Mouse (Mus musculus): ENCODE results near the gene Tcte1. TPM values are rescaled to one million over a fixed set of nuclear protein-coding genes. Genes with fewer than 3 reads are reported as not detected.

The Tcte1 gene
- polyA plus RNA-seq, 1 experiment from 2014 or later = 2.0 TPM

DNA sequence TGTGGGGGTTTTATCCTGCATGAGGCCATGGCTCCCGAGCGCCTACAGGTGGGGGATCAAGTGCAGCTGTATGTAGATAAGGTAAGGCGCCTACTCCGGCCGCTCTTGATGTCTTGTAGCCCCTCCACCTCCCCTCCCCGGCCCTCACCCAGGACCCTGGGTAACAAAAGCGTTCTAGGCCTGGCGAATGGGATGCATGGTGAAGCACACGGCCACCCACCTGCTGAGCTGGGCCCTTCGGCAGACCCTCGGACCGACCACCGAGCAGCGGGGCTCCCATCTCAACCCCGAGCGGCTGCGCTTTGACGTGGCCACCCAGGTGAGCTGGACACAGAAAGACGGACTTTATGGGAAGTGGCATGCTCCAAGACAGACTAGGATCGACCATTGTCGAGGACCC, 6.1 kb upstream of the Tcte1 start:
- H3K9ac ChIP-seq (ENCODE audit: low read depth, low read length) = no peak overlapping the region
- H3K9me3 ChIP-seq (ENCODE audit: control insufficient read depth, low read length) = no peaks in the 10 kb centered on the region
- H3K27ac ChIP-seq (ENCODE audit: low read depth, low read length) = no peak overlapping the region
- ATAC-seq (ENCODE audit: low FRiP score) = no peak
- no peak for DNase-seq (ENCODE audit: low spot score)
- H3K27me3 ChIP-seq (ENCODE audit: control insufficient read depth, insufficient read depth, low read length) = no peaks in the 10 kb centered on the region
- no peak overlapping the region for H3K4me2 ChIP-seq (replicated peaks; ENCODE audit: low read depth, low read length)
- 0 out of 2 replicates have a peak, but pooled peaks cover 3% of the 10 kb centered on the region for H3K36me3 ChIP-seq (ENCODE audit: control insufficient read depth, insufficient read depth, low read length)
- H3K4me1 ChIP-seq (replicated peaks; ENCODE audit: control insufficient read depth, insufficient read depth, low read length) = no peaks in the 10 kb centered on the region
- no peak overlapping the region for H3K4me3 ChIP-seq (ENCODE audit: low read depth, low read length)
- WGBS = 84% methylated on average over 21 of the region's 21 CpGs

DNA sequence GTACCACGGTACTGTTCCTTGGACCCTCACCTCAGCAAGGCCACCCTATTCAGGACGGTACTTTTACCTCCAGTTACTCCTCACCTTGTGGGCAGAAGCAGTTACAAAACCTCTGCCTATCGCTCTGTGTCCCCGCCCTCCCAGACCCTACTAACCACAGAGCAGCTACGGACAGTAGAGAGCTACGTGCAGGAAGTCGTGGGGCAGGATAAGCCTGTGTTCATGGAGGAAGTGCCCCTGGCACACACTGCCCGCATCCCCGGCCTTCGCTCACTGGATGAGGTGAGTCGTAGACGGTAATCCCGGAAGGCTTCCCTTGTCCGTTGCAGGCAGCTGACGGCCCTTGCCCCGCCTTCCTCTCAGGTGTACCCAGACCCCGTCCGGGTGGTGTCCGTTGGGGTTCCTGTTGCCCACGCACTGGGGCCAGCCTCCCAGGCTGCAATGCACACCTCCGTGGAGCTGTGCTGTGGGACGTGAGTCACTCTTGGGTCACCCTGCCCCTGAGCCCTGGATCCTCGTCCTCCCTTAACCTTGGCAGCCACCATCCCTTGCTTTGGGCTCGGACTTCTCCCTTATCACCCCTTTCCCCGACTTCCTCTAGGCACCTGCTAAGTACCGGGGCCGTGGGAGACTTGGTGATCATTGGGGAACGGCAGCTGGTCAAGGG, 5.6 kb upstream of the Tcte1 start:
- Histone ChIP-seq H3K27me3 (ENCODE audit: control insufficient read depth, insufficient read depth, low read length) (no peaks in the 10 kb centered on the region; the same call in 1 of the 2 replicates), H3K36me3 (ENCODE audit: control insufficient read depth, insufficient read depth, low read length) (0 out of 2 replicates have a peak, but pooled peaks cover 3% of the 10 kb centered on the region), H3K4me1 (replicated peaks; ENCODE audit: control insufficient read depth, insufficient read depth, low read length) (no peaks in the 10 kb centered on the region), H3K9ac (ENCODE audit: low read depth, low read length) (no peak overlapping the region), H3K4me2 (replicated peaks; ENCODE audit: low read depth, low read length) (no peak overlapping the region), H3K27ac (ENCODE audit: low read depth, low read length) (no peak overlapping the region), H3K9me3 (ENCODE audit: control insufficient read depth, low read length) (no peaks in the 10 kb centered on the region), H3K4me3 (ENCODE audit: low read depth, low read length) (no peak overlapping the region)
- WGBS = 94% methylated on average over 28 of the region's 28 CpGs
- no peak for DNase-seq (ENCODE audit: low spot score)
- ATAC-seq (ENCODE audit: low FRiP score) = no peak

DNA sequence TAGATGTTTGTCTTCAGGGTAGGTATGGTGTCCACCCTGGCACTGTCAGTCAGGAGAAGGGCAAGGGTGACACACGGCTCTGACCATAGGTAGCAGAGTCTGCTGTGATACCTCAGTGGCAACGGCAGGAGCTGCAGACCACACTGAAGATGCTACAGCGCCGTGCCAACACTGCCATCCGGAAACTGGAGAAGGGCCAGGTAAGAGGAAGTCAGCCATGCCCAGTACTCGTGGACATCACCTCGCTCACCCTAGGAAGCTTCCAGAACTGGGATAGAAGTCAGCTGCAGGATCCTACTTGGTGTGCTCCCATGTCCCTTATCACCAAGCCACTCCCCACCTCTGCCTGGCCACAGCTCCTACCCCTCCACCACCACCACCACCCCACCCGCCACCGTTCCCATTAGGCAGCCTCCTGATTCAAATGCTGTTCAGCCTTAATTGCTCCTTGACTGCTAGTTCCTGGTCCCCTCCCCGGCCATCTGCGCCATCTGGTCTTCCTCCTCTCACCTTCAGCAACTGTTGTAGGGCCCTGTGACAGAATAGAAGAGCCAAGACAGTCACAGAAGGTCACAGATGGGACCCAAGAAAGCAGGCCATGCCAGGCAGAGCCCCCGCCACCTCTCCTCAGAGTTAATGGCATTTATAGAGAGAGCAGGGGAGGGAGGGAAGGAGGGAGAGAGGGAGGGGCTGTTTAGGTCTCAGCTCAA, 4.3 kb upstream of the Tcte1 start:
- Histone ChIP-seq H3K27me3 (ENCODE audit: control insufficient read depth, insufficient read depth, low read length) (no peaks in the 10 kb centered on the region; the same call in none of the 2 replicates), H3K9ac (ENCODE audit: low read depth, low read length) (no peak overlapping the region), H3K36me3 (ENCODE audit: control insufficient read depth, insufficient read depth, low read length) (0 out of 2 replicates have a peak, but pooled peaks cover 3% of the 10 kb centered on the region), H3K27ac (ENCODE audit: low read depth, low read length) (no peak overlapping the region), H3K9me3 (ENCODE audit: control insufficient read depth, low read length) (no peaks in the 10 kb centered on the region), H3K4me2 (replicated peaks; ENCODE audit: low read depth, low read length) (no peak overlapping the region), H3K4me3 (ENCODE audit: low read depth, low read length) (no peak overlapping the region), H3K4me1 (replicated peaks; ENCODE audit: control insufficient read depth, insufficient read depth, low read length) (no peaks in the 10 kb centered on the region)
- no peak for ATAC-seq (ENCODE audit: low FRiP score)
- DNase-seq (ENCODE audit: low spot score) = no peak
- WGBS = 86% methylated on average over 12 of the region's 12 CpGs

DNA sequence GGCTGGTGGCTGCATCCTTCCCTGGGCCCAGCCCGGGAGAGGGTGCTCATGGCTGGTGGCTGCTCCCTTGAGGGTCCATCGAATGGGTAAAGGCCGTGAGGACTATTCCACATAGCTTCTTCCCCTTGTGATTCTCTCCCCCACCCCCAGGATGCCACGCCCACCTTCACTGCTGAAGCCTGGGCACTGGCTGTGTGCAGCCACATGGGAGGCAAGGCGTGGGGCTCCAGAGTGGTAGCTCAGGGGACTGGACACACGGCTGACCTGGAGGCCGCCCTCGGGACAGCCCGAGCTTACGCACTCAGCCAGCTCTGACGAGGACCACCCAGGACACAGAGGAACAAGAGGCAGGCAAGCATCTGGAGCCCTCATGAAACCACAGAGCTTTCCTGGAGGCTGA, 3.1 kb upstream of the Tcte1 start:
- DNase-seq (ENCODE audit: low spot score) = no peak
- H3K27me3 ChIP-seq (ENCODE audit: control insufficient read depth, insufficient read depth, low read length) = no peaks in the 10 kb centered on the region; the same call in none of the 2 replicates
- no peak overlapping the region for H3K27ac ChIP-seq (ENCODE audit: low read depth, low read length)

DNA sequence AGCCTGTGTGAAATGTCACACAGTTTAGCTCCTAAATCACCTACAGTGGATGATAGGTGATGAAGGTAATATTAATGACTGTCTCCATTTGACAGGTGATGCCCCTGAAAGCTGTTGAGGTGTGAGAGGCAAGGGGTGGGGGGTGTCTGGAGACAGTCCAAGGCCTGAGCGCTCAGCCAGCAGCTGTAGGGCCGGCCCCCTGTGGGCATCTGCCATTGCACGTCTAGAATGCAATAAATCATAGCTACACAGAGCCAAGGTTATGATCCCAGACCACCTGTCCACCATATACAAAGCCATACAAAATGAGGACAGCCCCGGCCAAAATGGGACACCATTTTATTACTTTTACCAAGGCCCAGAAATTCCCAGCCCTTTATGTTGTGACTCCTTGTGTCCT, 1.7 kb downstream of the Tcte1 start:
- 66% methylated on average over 4 of the region's 4 CpGs for WGBS
- H3K4me2 ChIP-seq (replicated peaks; ENCODE audit: low read depth, low read length) = no peak overlapping the region

More for the DNA sequence above, 3.1 kb upstream of the Tcte1 start:
- Histone ChIP-seq H3K36me3 (ENCODE audit: control insufficient read depth, insufficient read depth, low read length) (0 out of 2 replicates have a peak, but pooled peaks cover 3% of the 10 kb centered on the region), H3K4me3 (ENCODE audit: low read depth, low read length) (no peak overlapping the region), H3K4me1 (replicated peaks; ENCODE audit: control insufficient read depth, insufficient read depth, low read length) (no peaks in the 10 kb centered on the region), H3K9ac (ENCODE audit: low read depth, low read length) (no peak overlapping the region), H3K9me3 (ENCODE audit: control insufficient read depth, low read length) (no peaks in the 10 kb centered on the region), H3K4me2 (replicated peaks; ENCODE audit: low read depth, low read length) (no peak overlapping the region)
- ATAC-seq (ENCODE audit: low FRiP score) = no peak
- 87% methylated on average over 11 of the region's 11 CpGs for WGBS

DNA sequence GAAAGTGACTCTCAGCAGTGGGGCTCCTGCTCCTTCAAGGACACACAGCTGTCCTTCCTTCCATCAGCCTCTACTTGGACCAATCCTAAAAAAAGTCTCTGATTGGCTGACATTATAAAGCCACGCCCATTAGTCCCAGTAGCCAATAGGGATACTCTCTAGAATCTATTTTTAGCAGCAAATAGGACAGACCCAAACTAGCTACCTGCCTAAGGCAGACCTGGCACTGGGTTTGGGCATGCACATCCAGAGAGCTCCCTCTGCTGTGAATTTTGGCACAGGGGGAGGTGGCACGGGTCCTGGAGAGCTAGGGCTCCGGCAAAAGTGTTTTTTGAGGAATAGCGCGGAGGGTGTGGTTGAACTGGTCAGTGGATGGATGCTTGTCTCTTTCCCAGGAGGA, 3.3 kb downstream of the Tcte1 start:
- no peak overlapping the region for H3K4me2 ChIP-seq (replicated peaks; ENCODE audit: low read depth, low read length)
- no peak overlapping the region for H3K9ac ChIP-seq (ENCODE audit: low read depth, low read length)
- 22% methylated on average over 5 of the region's 5 CpGs for WGBS
- no peaks in the 10 kb centered on the region for H3K9me3 ChIP-seq (ENCODE audit: control insufficient read depth, low read length)
- peaks cover 4% of the 10 kb centered on the region for H3K27me3 ChIP-seq (ENCODE audit: control insufficient read depth, insufficient read depth, low read length)
- H3K27ac ChIP-seq (ENCODE audit: low read depth, low read length) = no peak overlapping the region
- no peaks in the 10 kb centered on the region for H3K36me3 ChIP-seq (ENCODE audit: control insufficient read depth, insufficient read depth, low read length)
- DNase-seq (ENCODE audit: low spot score) (no peak), ATAC-seq (ENCODE audit: low FRiP score) (no peak)
- H3K4me3 ChIP-seq (ENCODE audit: low read depth, low read length) = no peak overlapping the region
- no peaks in the 10 kb centered on the region for H3K4me1 ChIP-seq (replicated peaks; ENCODE audit: control insufficient read depth, insufficient read depth, low read length)

More for the DNA sequence above, 1.7 kb downstream of the Tcte1 start:
- Histone ChIP-seq H3K36me3 (ENCODE audit: control insufficient read depth, insufficient read depth, low read length) (no peaks in the 10 kb centered on the region), H3K4me1 (replicated peaks; ENCODE audit: control insufficient read depth, insufficient read depth, low read length) (no peaks in the 10 kb centered on the region), H3K27ac (ENCODE audit: low read depth, low read length) (no peak overlapping the region), H3K4me3 (ENCODE audit: low read depth, low read length) (no peak overlapping the region), H3K9me3 (ENCODE audit: control insufficient read depth, low read length) (no peaks in the 10 kb centered on the region), H3K27me3 (ENCODE audit: control insufficient read depth, insufficient read depth, low read length) (no peaks in the 10 kb centered on the region; the same call in none of the 2 replicates), H3K9ac (ENCODE audit: low read depth, low read length) (no peak overlapping the region)
- DNase-seq (ENCODE audit: low spot score) = no peak
- no peak for ATAC-seq (ENCODE audit: low FRiP score)

DNA sequence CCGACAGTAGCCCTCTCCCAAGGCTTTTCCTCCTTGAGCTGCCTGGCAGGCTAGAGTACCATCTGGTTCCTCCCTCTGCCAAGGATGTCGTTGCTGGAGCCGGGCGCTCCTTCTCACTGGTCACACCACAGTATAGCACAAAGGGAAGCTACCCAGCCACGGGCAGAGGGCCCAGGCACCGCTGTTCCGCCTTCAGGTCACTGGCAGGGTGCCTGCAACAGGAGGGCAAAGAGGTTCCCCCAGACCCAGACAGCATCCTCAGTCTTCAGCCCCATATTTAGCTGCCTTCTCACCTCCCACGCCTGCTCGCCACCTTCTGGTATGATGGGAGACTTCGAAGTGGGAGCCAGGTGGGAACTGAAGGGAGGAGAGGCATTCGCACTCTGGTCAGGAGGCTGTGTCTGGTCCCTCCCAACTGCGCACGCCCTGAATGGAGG, 7.1 kb downstream of the Tcte1 start:
- Histone ChIP-seq H3K9me3 (ENCODE audit: control insufficient read depth, low read length) (no peaks in the 10 kb centered on the region), H3K27me3 (ENCODE audit: control insufficient read depth, insufficient read depth, low read length) (peaks cover 11% of the 10 kb centered on the region)

DNA sequence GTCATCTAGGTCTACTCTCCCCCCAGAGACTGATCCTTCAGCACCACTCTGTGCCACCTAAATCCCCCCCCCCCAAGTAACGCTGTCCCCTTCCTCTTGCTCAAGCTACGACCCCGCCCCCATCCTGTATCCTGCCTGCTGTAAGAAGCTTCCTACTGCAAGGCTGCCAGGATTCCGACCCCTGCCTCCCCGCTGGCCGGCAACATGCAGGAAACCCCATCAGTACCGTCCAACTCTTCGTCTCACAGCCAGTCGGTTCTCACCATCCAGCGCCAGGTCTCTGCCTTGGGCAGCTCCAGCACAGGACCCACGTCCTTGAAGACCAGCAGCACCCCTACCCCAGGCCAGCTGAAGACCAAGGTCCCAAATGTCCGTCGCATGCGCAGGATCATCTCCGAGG, 9.7 kb downstream of the Tcte1 start:
- ATAC-seq (ENCODE audit: low FRiP score) (no peak), DNase-seq (ENCODE audit: low spot score) (no peak)
- Histone ChIP-seq H3K4me1 (replicated peaks; ENCODE audit: control insufficient read depth, insufficient read depth, low read length) (no peaks in the 10 kb centered on the region), H3K9me3 (ENCODE audit: control insufficient read depth, low read length) (no peaks in the 10 kb centered on the region), H3K4me3 (ENCODE audit: low read depth, low read length) (no peak overlapping the region), H3K4me2 (replicated peaks; ENCODE audit: low read depth, low read length) (no peak overlapping the region), H3K27me3 (ENCODE audit: control insufficient read depth, insufficient read depth, low read length) (peaks cover 20% of the 10 kb centered on the region), H3K9ac (ENCODE audit: low read depth, low read length) (no peak overlapping the region), H3K27ac (ENCODE audit: low read depth, low read length) (no peak overlapping the region), H3K36me3 (ENCODE audit: control insufficient read depth, insufficient read depth, low read length) (no peaks in the 10 kb centered on the region)
- WGBS = 55% methylated on average over 15 of the region's 15 CpGs

More for the DNA sequence above, 7.1 kb downstream of the Tcte1 start:
- WGBS = 55% methylated on average over 13 of the region's 13 CpGs
- Histone ChIP-seq H3K36me3 (ENCODE audit: control insufficient read depth, insufficient read depth, low read length) (no peaks in the 10 kb centered on the region), H3K4me3 (ENCODE audit: low read depth, low read length) (no peak overlapping the region), H3K9ac (ENCODE audit: low read depth, low read length) (no peak overlapping the region), H3K4me2 (replicated peaks; ENCODE audit: low read depth, low read length) (no peak overlapping the region), H3K27ac (ENCODE audit: low read depth, low read length) (no peak overlapping the region), H3K4me1 (replicated peaks; ENCODE audit: control insufficient read depth, insufficient read depth, low read length) (no peaks in the 10 kb centered on the region)
- ATAC-seq (ENCODE audit: low FRiP score) = no peak
- no peak for DNase-seq (ENCODE audit: low spot score)

DNA sequence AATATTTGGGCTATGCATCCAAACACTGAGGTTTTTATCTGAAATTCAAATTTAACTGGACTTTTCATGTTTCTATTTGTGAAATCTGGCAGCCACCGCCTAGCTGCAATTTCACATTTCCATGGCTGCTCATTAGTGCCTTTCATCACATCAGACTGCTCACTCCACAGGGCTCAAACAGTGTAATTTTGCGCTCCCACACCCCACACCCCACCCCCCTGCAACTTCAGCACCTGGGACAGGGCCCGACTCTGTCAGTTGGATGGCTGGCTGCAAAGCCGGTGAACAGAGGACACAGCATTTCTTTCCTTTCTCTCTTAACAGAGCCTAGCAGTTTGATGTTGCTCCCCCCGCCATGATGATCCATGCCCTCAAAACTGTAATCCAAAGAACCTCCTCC, 13.0 kb downstream of the Tcte1 start:
- no peaks in the 10 kb centered on the region for H3K36me3 ChIP-seq (ENCODE audit: control insufficient read depth, insufficient read depth, low read length)
- ATAC-seq (ENCODE audit: low FRiP score) (no peak), DNase-seq (ENCODE audit: low spot score) (peak; percentile 52)
- peaks cover 16% of the 10 kb centered on the region for H3K27me3 ChIP-seq (ENCODE audit: control insufficient read depth, insufficient read depth, low read length)
- no peak overlapping the region for H3K4me3 ChIP-seq (ENCODE audit: low read depth, low read length)
- 18% methylated on average over 5 of the region's 5 CpGs for WGBS
- no peak overlapping the region for H3K9ac ChIP-seq (ENCODE audit: low read depth, low read length)
- H3K4me2 ChIP-seq (replicated peaks; ENCODE audit: low read depth, low read length) = no peak overlapping the region
- H3K9me3 ChIP-seq (ENCODE audit: control insufficient read depth, low read length) = no peaks in the 10 kb centered on the region
- H3K27ac ChIP-seq (ENCODE audit: low read depth, low read length) = no peak overlapping the region
- H3K4me1 ChIP-seq (replicated peaks; ENCODE audit: control insufficient read depth, insufficient read depth, low read length) = no peaks in the 10 kb centered on the region
